Mouse (Mus musculus): ENCODE data around the gene Ddb1.

DNA sequence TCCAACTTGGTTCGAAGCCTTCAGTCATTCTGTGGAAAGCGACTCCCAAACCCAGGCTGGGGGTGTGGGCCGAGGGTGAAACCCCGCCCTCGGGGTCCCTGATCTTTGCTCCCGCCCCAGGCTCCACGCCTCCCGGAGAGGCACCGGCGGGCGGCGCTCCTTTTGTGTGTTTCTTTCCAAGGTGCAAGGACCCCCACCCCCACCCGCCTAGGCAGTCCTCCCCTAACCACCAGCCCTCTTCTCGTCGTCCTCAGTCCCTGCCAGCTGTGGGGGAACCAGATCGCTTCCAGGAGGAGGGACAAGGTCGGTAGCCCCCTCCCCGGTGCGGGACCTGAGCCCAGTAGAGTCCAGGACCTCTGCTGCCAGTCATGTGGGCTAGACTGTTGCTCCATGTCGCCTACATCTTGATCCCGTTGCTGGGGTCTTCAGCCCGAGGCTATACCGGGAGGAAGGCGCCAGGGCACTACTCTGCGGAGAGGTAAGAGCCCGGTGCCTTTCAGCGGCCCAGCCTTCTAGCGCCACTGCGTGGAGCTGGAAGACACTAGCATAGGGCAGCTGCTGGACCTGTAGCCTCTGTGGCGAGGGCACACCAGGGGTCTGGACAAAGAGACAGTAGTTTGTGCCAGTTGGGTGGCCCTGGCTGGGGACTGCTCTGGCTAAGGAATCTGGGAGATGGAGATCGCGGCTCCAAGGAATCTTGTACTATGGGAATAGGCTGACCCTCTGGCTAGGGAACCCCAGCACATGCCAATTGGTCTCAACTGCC lies 29.2 kb downstream of the Ddb1 start, which contains the start of gene Vwce:
- no peak for TF ChIP-seq POLR2A (IDR thresholded peaks at IDR 0.05; ENCODE audit: borderline replicate concordance, low read depth, low read length)
- TF ChIP-seq CTCF (IDR thresholded peaks at IDR 0.05; ENCODE audit: low read depth, low read length), result no peak
